Mouse (Mus musculus) neural tube, embryonic 12.5 days (tissue): ENCODE data around the gene Qsox2. TPM values are rescaled to one million over a fixed set of nuclear protein-coding genes. Genes with fewer than 3 reads are reported as not detected.

ENCODE experiments used
- ATAC-seq: fragments of 200-750 bp; cut with Nextera tagmentation; 2 replicates; pipeline ENCODE4 v1.8.0; 2017; ENCODE audit warnings: low read depth, mild to moderate bottlenecking, moderate TSS enrichment, moderate library complexity; ENCODE audit not compliant: low FRiP score
- H3K27ac ChIP-seq: fragments of 300-500 bp; sonication (generic); 2 replicates; pipeline ENCODE4 v1.5.1; 2016
- H3K27me3 ChIP-seq: fragments of 300-500 bp; sonication (generic); replicated peaks from 2 replicates; pipeline ENCODE4 v1.6.1; 2016; ENCODE audit warnings: mild to moderate bottlenecking
- H3K36me3 ChIP-seq: fragments of 300-500 bp; sonication (generic); 2 replicates; pipeline ENCODE4 v1.6.1; 2016; ENCODE audit warnings: mild to moderate bottlenecking
- H3K4me1 ChIP-seq: fragments of 300-500 bp; sonication (generic); 2 replicates; pipeline ENCODE4 v1.6.1; 2016
- H3K4me2 ChIP-seq: fragments of 300-500 bp; sonication (generic); replicated peaks from 2 replicates; pipeline ENCODE4 v1.6.1; 2016; ENCODE audit warnings: mild to moderate bottlenecking
- H3K4me3 ChIP-seq: fragments of 300-500 bp; sonication (generic); 2 replicates; pipeline ENCODE4 v1.5.1; 2016
- H3K9ac ChIP-seq: fragments of 300-500 bp; sonication (generic); 2 replicates; pipeline ENCODE4 v1.6.1; 2016; ENCODE audit warnings: mild to moderate bottlenecking
- H3K9me3 ChIP-seq: fragments of 300-500 bp; sonication (generic); 2 replicates; pipeline ENCODE4 v1.6.1; 2016; ENCODE audit warnings: mild to moderate bottlenecking
- WGBS: fragments of 180-500 bp; shearing (Covaris S2); methylation state at CpG from one replicate; pipeline ENCODE4 v1.1.7; 2016; 5-methylcytosine and 5-hydroxymethylcytosine counted together
- polyA plus RNA-seq: library from polyadenylated mRNA; unstranded; fragments of >200 nt; fragmentation: Nextera tagmentation; extraction: Ambion mirVana; gene quantifications from 2 replicates; pipeline ENCODE4 v1.2.1, GENCODE M21; 2016

The Qsox2 gene
- polyA plus RNA-seq, 1 experiment from 2014 or later = 20.6 TPM

DNA sequence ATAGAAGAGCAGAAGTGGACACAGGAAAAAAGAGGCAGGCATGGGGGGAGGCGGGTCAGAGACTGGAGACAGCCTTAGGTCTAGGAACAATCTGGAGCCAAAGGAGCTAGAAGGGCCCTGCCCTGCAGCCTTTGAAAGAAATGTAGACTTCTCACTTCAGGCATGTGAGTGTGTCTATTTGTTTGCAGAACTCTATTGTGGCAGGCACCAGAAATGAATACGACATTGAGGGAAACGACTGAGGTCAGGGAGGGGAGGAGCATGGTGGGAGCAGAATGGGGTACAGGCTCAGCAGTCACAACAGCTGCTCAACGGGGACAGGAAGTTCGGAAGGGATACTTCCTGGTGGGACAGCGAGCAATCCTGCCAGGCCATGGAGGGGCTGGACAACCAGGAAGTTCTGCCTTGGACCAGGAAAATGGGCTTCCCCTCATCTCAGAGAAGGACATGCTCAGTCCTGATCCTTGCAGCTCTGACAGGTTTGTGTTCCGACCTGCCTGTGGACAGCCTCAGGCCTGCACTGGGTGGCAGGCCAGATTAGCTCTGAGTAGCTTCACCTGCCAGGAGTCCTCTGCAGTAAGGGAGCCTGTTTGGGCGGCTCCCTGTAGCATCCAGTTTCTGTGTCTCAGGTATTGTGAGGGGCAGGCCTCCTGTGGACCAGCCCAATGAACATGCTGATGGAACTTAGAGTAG, 15.3 kb upstream of the Qsox2 start:
- Histone ChIP-seq H3K4me2 (no peak overlapping the region), H3K27me3 (no peaks in the 10 kb centered on the region), H3K9me3 (no peaks in the 10 kb centered on the region), H3K36me3 (no peaks in the 10 kb centered on the region), H3K9ac (no peak overlapping the region), H3K4me3 (no peak overlapping the region), H3K27ac (no peak overlapping the region), H3K4me1 (no peaks in the 10 kb centered on the region)
- no peak for ATAC-seq
- 60% methylated on average over 8 of the region's 8 CpGs for WGBS

DNA sequence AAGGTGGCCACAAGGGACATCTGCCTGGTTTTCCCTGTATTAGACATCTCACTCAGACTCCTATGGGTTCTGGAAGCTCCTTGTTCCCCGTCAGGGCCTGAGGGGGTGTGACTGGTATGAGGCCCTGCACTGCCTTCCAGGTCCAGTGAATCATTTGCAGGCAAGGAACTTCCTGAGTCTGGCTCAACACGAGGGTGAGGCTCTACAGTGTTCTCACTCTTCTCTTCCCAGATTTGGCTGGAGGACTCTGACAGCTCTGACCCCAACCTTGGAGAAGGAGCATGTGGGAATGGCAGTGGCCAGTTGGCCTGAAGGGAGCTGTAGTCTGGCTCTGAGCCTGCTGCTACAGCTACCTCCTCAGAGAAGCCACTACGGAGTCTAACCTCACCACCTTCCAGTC, 10.2 kb upstream of the Qsox2 start:
- H3K27me3 ChIP-seq = no peaks in the 10 kb centered on the region
- no peak for ATAC-seq
- WGBS = 68% methylated on average over 3 of the region's 3 CpGs
- no peaks in the 10 kb centered on the region for H3K4me1 ChIP-seq
- no peak overlapping the region for H3K9ac ChIP-seq
- no peak overlapping the region for H3K4me3 ChIP-seq
- H3K36me3 ChIP-seq = no peaks in the 10 kb centered on the region
- no peaks in the 10 kb centered on the region for H3K9me3 ChIP-seq
- no peak overlapping the region for H3K27ac ChIP-seq
- no peak overlapping the region for H3K4me2 ChIP-seq

- no peak for ATAC-seq
- Histone ChIP-seq H3K4me2 (no peak overlapping the region), H3K9me3 (no peaks in the 10 kb centered on the region), H3K27ac (no peak overlapping the region), H3K4me1 (peaks cover 22% of the 10 kb centered on the region), H3K27me3 (no peaks in the 10 kb centered on the region), H3K36me3 (no peaks in the 10 kb centered on the region), H3K4me3 (no peak overlapping the region), H3K9ac (no peak overlapping the region)
- WGBS = 60% methylated on average over 3 of the region's 3 CpGs
Observed at GRCm38 (mm10) chr2:26240841-26241240, 3.5 kb upstream of the Qsox2 start.

DNA sequence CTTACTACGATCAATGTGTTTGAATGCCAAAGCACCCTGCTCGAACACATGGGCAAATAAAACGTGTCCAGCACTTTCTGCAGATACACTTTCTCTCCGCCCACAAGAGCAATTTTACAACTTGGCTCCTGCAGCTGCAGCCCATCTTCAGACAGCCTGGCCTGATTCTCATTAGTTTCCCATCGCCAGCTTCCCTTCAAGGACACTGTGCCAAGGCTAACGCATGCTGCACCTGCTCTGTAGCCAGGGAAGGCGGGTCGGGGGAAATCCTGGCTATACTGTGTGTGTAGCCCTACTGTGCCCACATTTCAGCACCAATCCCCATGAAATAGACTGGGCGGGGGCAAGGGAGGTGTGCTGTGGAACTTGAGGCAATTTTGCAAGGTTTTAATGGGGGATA, 3.0 kb upstream of the Qsox2 start:
- no peak overlapping the region for H3K9ac ChIP-seq
- H3K27me3 ChIP-seq = no peaks in the 10 kb centered on the region
- no peaks in the 10 kb centered on the region for H3K36me3 ChIP-seq
- no peak overlapping the region for H3K4me2 ChIP-seq
- 45% methylated on average over 9 of the region's 9 CpGs for WGBS
- H3K27ac ChIP-seq = no peak overlapping the region
- peak; percentile 19; the same call in 1 of the 2 replicates for ATAC-seq
- no peak overlapping the region for H3K4me3 ChIP-seq
- H3K9me3 ChIP-seq = no peaks in the 10 kb centered on the region
- H3K4me1 ChIP-seq = peaks cover 23% of the 10 kb centered on the region

DNA sequence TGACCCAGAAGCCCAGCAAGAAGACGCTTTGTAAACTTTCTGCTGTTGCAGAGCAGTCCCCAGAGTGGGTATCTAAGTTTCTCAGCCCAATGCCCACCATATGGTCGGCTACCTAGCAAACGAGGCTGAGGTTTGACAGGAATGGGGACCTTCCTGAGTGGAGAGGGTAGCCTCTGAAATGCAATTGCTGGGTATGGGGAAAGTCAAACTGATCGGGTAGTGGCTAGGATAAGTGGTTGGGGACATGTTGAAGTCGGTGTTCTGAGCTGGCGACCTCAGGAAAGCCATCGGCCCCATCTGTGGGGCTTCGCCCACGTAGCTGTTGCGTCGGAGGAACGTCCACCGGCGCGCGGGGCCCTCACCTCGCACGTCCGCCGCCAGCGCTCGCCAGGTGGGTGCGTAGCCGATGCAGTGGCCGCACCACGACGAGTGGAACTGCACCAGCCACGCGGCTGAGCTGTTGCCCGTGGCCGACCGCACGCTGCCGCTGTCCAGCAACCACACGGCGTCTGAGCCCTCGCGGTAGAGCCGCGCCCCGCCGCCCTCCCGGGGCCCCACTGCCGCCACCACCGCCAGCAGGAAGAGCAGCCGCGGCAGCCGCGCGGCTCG, 540 bp downstream of the Qsox2 start:
- peak overlapping the region; percentile 92 for H3K4me3 ChIP-seq
- peak overlapping the region; percentile 83 for H3K9ac ChIP-seq
- WGBS = under 1% methylated on average over 51 of the region's 51 CpGs
- no peaks in the 10 kb centered on the region for H3K9me3 ChIP-seq
- H3K27ac ChIP-seq = no peak overlapping the region
- H3K4me1 ChIP-seq = peaks cover 23% of the 10 kb centered on the region
- peak overlapping the region; percentile 77 for H3K4me2 ChIP-seq
- peak; percentile 63 for ATAC-seq
- no peaks in the 10 kb centered on the region for H3K27me3 ChIP-seq
- H3K36me3 ChIP-seq = no peaks in the 10 kb centered on the region

DNA sequence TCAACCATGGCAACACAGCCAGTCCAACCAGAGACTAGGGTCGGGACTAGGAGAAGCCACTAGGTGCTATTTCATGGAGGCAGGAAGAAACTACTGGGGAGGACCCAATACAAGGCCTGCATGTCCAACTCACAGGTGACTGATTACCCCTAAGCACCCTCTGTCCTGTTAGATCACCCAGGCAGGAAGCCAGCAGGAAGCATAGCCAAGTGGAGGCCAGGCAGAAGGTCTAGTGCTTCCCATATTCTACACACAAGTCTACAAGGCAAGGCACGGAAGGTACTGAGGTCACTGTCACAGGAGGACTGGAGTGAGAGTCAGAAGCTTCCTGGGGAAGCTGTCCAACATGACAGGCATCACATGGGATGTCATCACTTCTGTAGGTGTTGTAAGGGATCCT, 2.6 kb downstream of the Qsox2 start:
- Histone ChIP-seq H3K9me3 (no peaks in the 10 kb centered on the region), H3K4me3 (no peak overlapping the region), H3K27ac (no peak overlapping the region), H3K36me3 (no peaks in the 10 kb centered on the region), H3K27me3 (no peaks in the 10 kb centered on the region), H3K4me1 (peaks cover 11% of the 10 kb centered on the region), H3K9ac (no peak overlapping the region), H3K4me2 (no peak overlapping the region)
- WGBS = 78% methylated on average over 2 of the region's 2 CpGs
- ATAC-seq = no peak

GRCm38 (mm10) chr2:26234253-26234652, 3.1 kb downstream of the Qsox2 start:
- Histone ChIP-seq H3K4me3 (no peak overlapping the region), H3K9me3 (no peaks in the 10 kb centered on the region), H3K4me2 (no peak overlapping the region), H3K27me3 (no peaks in the 10 kb centered on the region), H3K36me3 (no peaks in the 10 kb centered on the region), H3K9ac (no peak overlapping the region), H3K27ac (no peak overlapping the region), H3K4me1 (peaks cover 9% of the 10 kb centered on the region)
- no peak for ATAC-seq
- 78% methylated on average over 5 of the region's 5 CpGs for WGBS

GRCm38 (mm10) chr2:26231366-26231765, 6.0 kb downstream of the Qsox2 start:
- no peak for ATAC-seq
- Histone ChIP-seq H3K9ac (no peak overlapping the region), H3K27ac (no peak overlapping the region), H3K4me3 (no peak overlapping the region), H3K36me3 (0 out of 2 replicates have a peak, but pooled peaks cover 3% of the 10 kb centered on the region), H3K27me3 (no peaks in the 10 kb centered on the region), H3K4me1 (peaks cover 6% of the 10 kb centered on the region), H3K9me3 (no peaks in the 10 kb centered on the region), H3K4me2 (no peak overlapping the region)
- WGBS = 84% methylated on average over 3 of the region's 3 CpGs

GRCm38 (mm10) chr2:26230253-26230652, 7.1 kb downstream of the Qsox2 start:
- Histone ChIP-seq H3K36me3 (0 out of 2 replicates have a peak, but pooled peaks cover 9% of the 10 kb centered on the region), H3K4me1 (no peaks in the 10 kb centered on the region; the same call in 1 of the 2 replicates), H3K4me2 (no peak overlapping the region), H3K9ac (no peak overlapping the region), H3K27me3 (no peaks in the 10 kb centered on the region), H3K27ac (no peak overlapping the region), H3K4me3 (no peak overlapping the region), H3K9me3 (no peaks in the 10 kb centered on the region)
- no peak for ATAC-seq
- 67% methylated on average over 4 of the region's 4 CpGs for WGBS

- H3K36me3 ChIP-seq = peaks cover 24% of the 10 kb centered on the region
- H3K27me3 ChIP-seq = no peaks in the 10 kb centered on the region
- H3K4me1 ChIP-seq = no peaks in the 10 kb centered on the region; the same call in 1 of the 2 replicates
- ATAC-seq = no peak
- H3K27ac ChIP-seq = no peak overlapping the region
- no peak overlapping the region for H3K4me3 ChIP-seq
- H3K4me2 ChIP-seq = no peak overlapping the region
- 66% methylated on average over 1 of the region's 1 CpGs for WGBS
- H3K9me3 ChIP-seq = no peaks in the 10 kb centered on the region
- H3K9ac ChIP-seq = no peak overlapping the region
Observed at GRCm38 (mm10) chr2:26227788-26228187, 9.5 kb downstream of the Qsox2 start.

DNA sequence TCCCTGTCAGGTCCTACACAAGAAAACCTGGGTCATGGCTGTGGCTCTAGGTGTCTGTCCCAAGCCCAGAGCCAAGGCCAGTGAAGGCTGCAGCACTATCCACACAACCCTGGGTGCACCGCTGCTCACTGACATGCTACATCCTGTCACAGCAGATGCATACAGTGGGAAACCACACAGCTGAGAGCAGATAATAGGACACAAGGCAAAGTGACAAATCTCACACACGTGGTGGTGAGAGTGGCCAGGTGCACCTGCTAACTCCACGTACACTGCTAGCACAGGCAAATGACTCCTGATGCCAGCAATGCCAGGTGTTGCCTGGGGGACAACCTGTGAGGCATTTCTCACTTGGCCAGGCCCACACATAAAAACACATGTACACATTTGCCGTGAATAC, 12.1 kb downstream of the Qsox2 start:
- Histone ChIP-seq H3K9ac (no peak overlapping the region), H3K4me2 (no peak overlapping the region), H3K27ac (no peak overlapping the region), H3K4me3 (no peak overlapping the region), H3K4me1 (no peaks in the 10 kb centered on the region; the same call in 1 of the 2 replicates), H3K27me3 (no peaks in the 10 kb centered on the region), H3K36me3 (peaks cover 47% of the 10 kb centered on the region), H3K9me3 (no peaks in the 10 kb centered on the region)
- WGBS = 94% methylated on average over 4 of the region's 4 CpGs
- no peak for ATAC-seq

DNA sequence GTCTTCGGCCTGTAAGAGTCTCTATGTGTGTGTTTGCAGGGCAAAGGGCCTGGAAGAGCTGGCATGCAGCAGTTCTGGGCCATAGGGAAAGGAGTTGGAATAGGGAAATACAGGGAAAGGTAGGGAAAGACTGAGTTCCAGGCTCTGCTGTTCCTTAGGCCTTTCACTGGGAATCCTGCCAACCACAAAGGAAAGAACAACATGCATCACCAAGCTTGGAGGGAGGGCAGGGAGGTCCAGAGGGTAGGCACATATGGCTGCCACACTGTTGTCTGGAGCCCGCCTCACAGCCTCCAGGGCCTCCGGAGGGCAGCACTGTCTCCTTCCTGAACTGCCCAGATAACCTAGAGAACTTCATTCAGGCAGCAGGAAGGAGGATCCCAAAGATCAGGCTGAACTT, 13.4 kb downstream of the Qsox2 start:
- H3K9ac ChIP-seq = no peak overlapping the region
- H3K36me3 ChIP-seq = peaks cover 52% of the 10 kb centered on the region
- no peak overlapping the region for H3K27ac ChIP-seq
- no peaks in the 10 kb centered on the region for H3K9me3 ChIP-seq
- ATAC-seq = no peak
- no peaks in the 10 kb centered on the region for H3K27me3 ChIP-seq
- H3K4me3 ChIP-seq = no peak overlapping the region
- no peaks in the 10 kb centered on the region; the same call in 1 of the 2 replicates for H3K4me1 ChIP-seq
- H3K4me2 ChIP-seq = no peak overlapping the region
- WGBS = 88% methylated on average over 3 of the region's 3 CpGs

DNA sequence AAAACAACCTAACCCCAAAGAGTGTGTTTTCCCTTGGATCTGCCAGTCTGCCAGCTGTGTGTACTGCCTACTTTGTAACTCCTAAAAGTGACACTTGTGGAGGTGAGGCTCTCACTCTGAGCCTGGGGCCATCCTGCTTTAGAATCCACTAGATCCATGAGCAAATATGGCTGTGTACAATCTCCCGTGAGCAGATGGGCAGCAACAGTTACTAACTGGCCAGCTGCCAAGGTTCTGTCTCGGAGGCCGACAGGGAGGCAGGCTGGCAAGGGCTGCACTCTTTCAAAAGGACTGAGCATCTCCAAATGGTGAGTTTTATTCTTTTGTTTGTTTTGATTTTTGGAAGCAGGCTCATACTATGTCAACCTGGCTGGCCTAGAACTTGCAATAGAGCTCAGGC, 22.8 kb downstream of the Qsox2 start:
- Histone ChIP-seq H3K27ac (no peak overlapping the region), H3K9me3 (no peaks in the 10 kb centered on the region), H3K36me3 (peaks cover 72% of the 10 kb centered on the region), H3K4me1 (no peaks in the 10 kb centered on the region), H3K9ac (no peak overlapping the region), H3K4me2 (no peak overlapping the region), H3K4me3 (no peak overlapping the region), H3K27me3 (no peaks in the 10 kb centered on the region; the same call in none of the 2 replicates)
- 37% methylated on average over 3 of the region's 3 CpGs for WGBS
- ATAC-seq = no peak
